Mouse (Mus musculus) embryonic facial prominence, embryonic 14.5 days (tissue): ENCODE data around the gene Hist1h3b. TPM values are rescaled to one million over a fixed set of nuclear protein-coding genes. Genes with fewer than 3 reads are reported as not detected.

Source experiments
- ATAC-seq: fragments of 200-750 bp; cut with Nextera tagmentation; 2 replicates; pipeline ENCODE4 v1.8.0; 2017; ENCODE audit warnings: low read depth, moderate number of reproducible peaks, moderate TSS enrichment
- DNase-seq: peaks from one replicate; pipeline ENCODE4 v3.0.0-alpha.2; 2015; ENCODE audit warnings: low spot score
- H3K27ac ChIP-seq: fragments of 300-500 bp; sonication (generic); replicated peaks from 2 replicates; pipeline ENCODE4 v1.5.1; 2014; ENCODE audit warnings: low read depth, mild to moderate bottlenecking, low read length, moderate library complexity
- H3K27me3 ChIP-seq: fragments of 300-500 bp; sonication (generic); replicated peaks from 2 replicates; pipeline ENCODE4 v1.6.1; 2014; ENCODE audit warnings: low read length; ENCODE audit not compliant: control insufficient read depth, insufficient read depth
- H3K36me3 ChIP-seq: fragments of 300-500 bp; sonication (generic); 2 replicates; pipeline ENCODE4 v1.6.1; 2014; ENCODE audit warnings: low read length, mixed read lengths; ENCODE audit not compliant: control insufficient read depth, insufficient read depth
- H3K4me1 ChIP-seq: fragments of 300-500 bp; sonication (generic); 2 replicates; pipeline ENCODE4 v1.6.1; 2014; ENCODE audit warnings: antibody characterized with exemption, low read length; ENCODE audit not compliant: control insufficient read depth, insufficient read depth
- H3K4me2 ChIP-seq: fragments of 300-500 bp; sonication (generic); 2 replicates; pipeline ENCODE4 v1.6.1; 2014; ENCODE audit warnings: low read depth, mild to moderate bottlenecking, low read length, moderate library complexity, mixed read lengths
- H3K4me3 ChIP-seq: fragments of 300-500 bp; sonication (generic); 2 replicates; pipeline ENCODE4 v1.5.1; 2014; ENCODE audit warnings: low read depth, mild to moderate bottlenecking, low read length
- H3K9ac ChIP-seq: fragments of 300-500 bp; sonication (generic); 2 replicates; pipeline ENCODE4 v1.6.1; 2014; ENCODE audit warnings: low read depth, mild to moderate bottlenecking, low read length, moderate library complexity, mixed read lengths
- H3K9me3 ChIP-seq: fragments of 300-500 bp; sonication (generic); 2 replicates; pipeline ENCODE4 v1.6.1; 2016; ENCODE audit warnings: low read length; ENCODE audit not compliant: control insufficient read depth
- WGBS: fragments of 180-500 bp; shearing (Covaris S2); extraction: QIAGEN DNeasy Blood & Tissue Kit; methylation state at CpG from one replicate; pipeline ENCODE4 v1.1.7; 2014; 5-methylcytosine and 5-hydroxymethylcytosine counted together
- polyA plus RNA-seq: library from polyadenylated mRNA; unstranded; fragments of >200 nt; fragmentation: Nextera tagmentation; extraction: Ambion mirVana; gene quantifications from 2 replicates; pipeline ENCODE4 v1.2.1, GENCODE M21; 2014

Gene Hist1h3b
- polyA plus RNA-seq, 1 experiment from 2014 or later = 6.6 TPM

DNA sequence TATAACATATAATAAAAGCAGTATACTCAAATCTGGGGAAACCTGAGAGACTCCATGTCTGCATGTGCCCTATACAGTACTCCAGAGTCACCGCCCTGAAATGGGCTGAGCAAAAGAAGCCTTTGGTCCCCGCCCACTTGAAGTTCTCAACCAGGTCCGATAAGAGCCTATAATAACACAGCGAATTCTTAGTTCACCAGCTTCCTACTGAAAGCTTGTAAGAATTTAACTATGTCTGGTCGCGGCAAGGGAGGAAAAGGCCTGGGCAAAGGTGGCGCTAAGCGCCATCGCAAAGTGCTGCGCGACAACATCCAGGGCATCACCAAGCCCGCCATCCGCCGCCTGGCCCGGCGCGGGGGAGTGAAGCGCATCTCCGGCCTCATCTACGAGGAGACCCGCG is 4.7 kb downstream of the Hist1h3b start, which contains the start of gene Hist1h4b:
Gene Hist1h4b (plus strand): TSS at position 224 of the 400 bp plus-strand sequence.
- Histone ChIP-seq H3K27ac (peak within 1 kb of the TSS; percentile 93), H3K4me1 (peaks cover 7% of the 10 kb centered on the region; the same call in 1 of the 2 replicates), H3K4me3 (peak within 1 kb of the TSS; percentile 45), H3K36me3 (no peaks in the 10 kb centered on the region), H3K4me2 (peak within 1 kb of the TSS; percentile 76), H3K27me3 (no peaks in the 10 kb centered on the region), H3K9me3 (no peaks in the 10 kb centered on the region), H3K9ac (peak within 1 kb of the TSS; percentile 69)
- ATAC-seq (peak; percentile 81), DNase-seq (peak; percentile 99)
- under 1% methylated on average over 11 of the region's 22 CpGs for WGBS

DNA sequence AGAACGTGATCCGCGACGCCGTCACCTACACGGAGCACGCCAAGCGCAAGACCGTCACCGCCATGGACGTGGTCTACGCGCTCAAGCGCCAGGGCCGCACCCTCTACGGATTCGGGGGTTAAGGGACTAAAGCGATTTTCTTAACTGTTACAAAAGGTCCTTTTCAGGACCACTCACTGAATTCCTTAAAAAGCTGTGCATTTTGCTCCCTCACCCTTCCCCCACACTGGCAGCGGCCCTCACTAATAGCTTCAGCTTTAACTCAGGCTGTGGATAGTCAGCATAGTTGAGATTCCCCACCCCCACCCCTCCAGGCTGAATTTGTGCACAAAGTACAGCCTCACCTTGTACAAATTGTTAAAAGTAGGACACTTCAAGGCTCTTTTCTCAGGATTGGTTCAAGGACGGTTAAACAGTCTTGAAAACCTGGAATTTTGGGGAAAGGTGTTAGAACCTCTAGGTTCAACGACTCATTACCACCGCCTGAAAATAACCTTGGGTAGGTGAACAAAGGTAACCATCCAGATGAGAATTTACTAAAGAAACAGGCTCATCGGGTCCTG is 5.2 kb downstream of the Hist1h3b start:
- H3K27me3 ChIP-seq = no peaks in the 10 kb centered on the region
- no peaks in the 10 kb centered on the region for H3K9me3 ChIP-seq
- DNase-seq (peak; percentile 58), ATAC-seq (peak; percentile 0; the same call in 1 of the 2 replicates)
- H3K4me3 ChIP-seq = peak overlapping the region; percentile 45
- H3K4me2 ChIP-seq = peak overlapping the region; percentile 76
- H3K9ac ChIP-seq = peak overlapping the region; percentile 69
- H3K4me1 ChIP-seq = peaks cover 7% of the 10 kb centered on the region; the same call in 1 of the 2 replicates
- H3K27ac ChIP-seq = peak overlapping the region; percentile 93
- no peaks in the 10 kb centered on the region for H3K36me3 ChIP-seq
- 2% methylated on average over 13 of the region's 23 CpGs for WGBS

DNA sequence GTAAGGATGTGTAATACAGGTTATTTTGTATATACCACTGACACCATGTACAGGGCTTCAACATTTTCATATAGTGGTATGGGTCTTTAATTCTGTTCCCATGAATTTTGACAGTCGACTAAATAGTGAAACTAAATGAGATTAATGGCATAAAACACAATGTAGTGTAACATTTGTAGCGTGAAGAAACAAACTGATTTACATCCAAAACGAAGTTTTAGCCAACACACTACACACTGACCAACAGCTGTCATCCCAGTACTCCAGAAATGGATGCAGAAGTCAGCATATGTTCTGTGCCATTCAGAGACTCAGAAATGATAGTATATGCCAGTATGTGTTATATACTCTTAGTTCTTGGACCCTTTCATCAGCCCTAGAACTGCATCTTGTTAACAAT is 5.9 kb downstream of the Hist1h3b start:
- peak overlapping the region; percentile 45 for H3K4me3 ChIP-seq
- no peak overlapping the region; the same call in 1 of the 2 replicates for H3K9ac ChIP-seq
- H3K9me3 ChIP-seq = no peaks in the 10 kb centered on the region
- no peaks in the 10 kb centered on the region for H3K36me3 ChIP-seq
- H3K4me1 ChIP-seq = peaks cover 7% of the 10 kb centered on the region
- WGBS = 54% methylated on average over 3 of the region's 3 CpGs
- DNase-seq = no peak
- H3K4me2 ChIP-seq = peak overlapping the region; percentile 76
- no peak for ATAC-seq
- no peaks in the 10 kb centered on the region for H3K27me3 ChIP-seq
- peak overlapping the region; percentile 93 for H3K27ac ChIP-seq

DNA sequence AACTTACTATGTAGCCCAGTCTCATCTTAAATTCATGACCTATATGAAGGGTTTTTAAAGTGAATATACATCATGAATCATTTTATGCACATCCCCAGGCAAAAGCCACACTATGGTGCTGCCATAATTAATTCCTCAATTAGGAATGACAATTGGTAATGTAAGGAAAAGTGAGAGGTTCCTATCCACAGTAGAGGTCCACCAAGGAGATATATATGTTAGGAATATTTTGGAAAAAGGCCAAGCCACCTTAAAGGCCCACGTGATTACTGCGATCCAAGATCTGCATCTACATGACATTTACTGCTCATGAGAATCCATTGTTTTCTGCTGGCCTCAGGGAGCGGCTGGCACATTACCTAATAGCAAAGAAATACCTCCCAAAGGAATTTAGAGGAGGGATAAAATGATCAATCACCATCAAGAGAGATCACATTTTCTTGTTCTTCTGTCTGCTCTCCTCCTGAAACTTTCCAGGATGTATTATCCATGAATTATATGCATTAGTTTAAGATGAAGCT is 7.2 kb downstream of the Hist1h3b start:
- no peak overlapping the region for H3K4me3 ChIP-seq
- H3K36me3 ChIP-seq = no peaks in the 10 kb centered on the region
- H3K9ac ChIP-seq = no peak overlapping the region
- no peak for ATAC-seq
- H3K4me1 ChIP-seq = peaks cover 13% of the 10 kb centered on the region
- H3K9me3 ChIP-seq = no peaks in the 10 kb centered on the region
- H3K27ac ChIP-seq = peak overlapping the region; percentile 93; the same call in 1 of the 2 replicates
- 74% methylated on average over 3 of the region's 3 CpGs for whole genome bisulfite sequencing
- no peak for DNase-seq
- 0 out of 2 replicates have a peak overlapping the region, but pooled peaks have one; percentile 84 for H3K4me2 ChIP-seq
- H3K27me3 ChIP-seq = no peaks in the 10 kb centered on the region

DNA sequence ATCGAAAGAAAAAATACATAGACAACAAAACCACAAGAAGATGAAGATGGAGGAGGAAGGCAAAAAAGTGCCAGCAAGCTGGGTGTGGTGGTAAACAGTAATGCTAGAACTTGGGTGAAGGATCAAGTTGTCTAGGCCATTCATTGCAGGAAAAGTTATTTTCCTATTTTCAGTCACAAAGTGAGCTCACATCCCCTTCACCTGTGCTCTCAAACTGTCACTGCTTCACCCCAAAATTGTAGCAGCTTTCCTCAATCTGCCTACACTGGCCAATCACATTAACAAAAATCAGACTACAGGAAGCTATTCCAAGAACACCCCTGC is 7.8 kb downstream of the Hist1h3b start:
- ATAC-seq (no peak), DNase-seq (no peak)
- Histone ChIP-seq H3K4me2 (peak overlapping the region; percentile 84), H3K27ac (peak overlapping the region; percentile 93), H3K9ac (peak overlapping the region; percentile 68), H3K4me1 (peaks cover 18% of the 10 kb centered on the region), H3K27me3 (no peaks in the 10 kb centered on the region), H3K36me3 (no peaks in the 10 kb centered on the region), H3K9me3 (no peaks in the 10 kb centered on the region), H3K4me3 (peak overlapping the region; percentile 54)
- WGBS = 83% methylated on average over 1 of the region's 1 CpGs

DNA sequence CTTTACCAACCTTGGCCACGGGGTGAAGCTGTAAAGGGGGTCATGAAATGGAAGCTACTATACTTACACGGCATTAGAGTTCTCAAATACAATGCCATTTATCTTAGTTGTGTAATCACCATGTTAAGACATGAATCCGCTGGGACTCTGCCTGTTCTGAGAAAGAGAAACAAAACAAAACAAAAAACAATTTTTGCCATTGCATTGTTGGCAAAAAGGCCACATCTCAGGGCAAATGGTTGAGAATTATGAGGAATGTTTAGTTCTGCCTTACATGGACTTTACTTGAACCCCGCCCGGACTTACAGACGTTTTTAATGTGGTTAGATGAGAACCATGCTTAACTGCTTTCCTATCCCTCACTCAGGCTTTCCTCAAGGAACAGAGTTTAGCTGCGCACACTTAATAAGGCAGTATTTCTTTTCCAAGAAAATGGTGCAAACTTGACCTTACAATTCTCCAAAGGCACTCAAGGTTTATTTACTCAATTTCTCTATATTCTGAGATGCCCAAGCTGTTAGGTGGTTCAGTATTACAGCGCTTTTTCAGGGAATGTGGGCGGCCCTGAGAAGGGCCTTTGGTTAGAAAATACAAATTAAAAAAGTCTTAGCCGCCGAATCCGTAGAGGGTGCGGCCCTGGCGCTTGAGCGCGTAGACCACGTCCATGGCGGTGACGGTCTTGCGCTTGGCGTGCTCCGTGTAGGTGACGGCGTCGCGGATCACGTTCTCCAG is 8.3 kb downstream of the Hist1h3b start:
- Histone ChIP-seq H3K9ac (peak overlapping the region; percentile 68), H3K36me3 (no peaks in the 10 kb centered on the region), H3K9me3 (no peaks in the 10 kb centered on the region), H3K4me2 (peak overlapping the region; percentile 84), H3K4me1 (peaks cover 20% of the 10 kb centered on the region), H3K27ac (peak overlapping the region; percentile 93), H3K4me3 (peak overlapping the region; percentile 54), H3K27me3 (no peaks in the 10 kb centered on the region)
- ATAC-seq (peak; percentile 3), DNase-seq (peak; percentile 56)
- WGBS = 1% methylated on average over 17 of the region's 27 CpGs

DNA sequence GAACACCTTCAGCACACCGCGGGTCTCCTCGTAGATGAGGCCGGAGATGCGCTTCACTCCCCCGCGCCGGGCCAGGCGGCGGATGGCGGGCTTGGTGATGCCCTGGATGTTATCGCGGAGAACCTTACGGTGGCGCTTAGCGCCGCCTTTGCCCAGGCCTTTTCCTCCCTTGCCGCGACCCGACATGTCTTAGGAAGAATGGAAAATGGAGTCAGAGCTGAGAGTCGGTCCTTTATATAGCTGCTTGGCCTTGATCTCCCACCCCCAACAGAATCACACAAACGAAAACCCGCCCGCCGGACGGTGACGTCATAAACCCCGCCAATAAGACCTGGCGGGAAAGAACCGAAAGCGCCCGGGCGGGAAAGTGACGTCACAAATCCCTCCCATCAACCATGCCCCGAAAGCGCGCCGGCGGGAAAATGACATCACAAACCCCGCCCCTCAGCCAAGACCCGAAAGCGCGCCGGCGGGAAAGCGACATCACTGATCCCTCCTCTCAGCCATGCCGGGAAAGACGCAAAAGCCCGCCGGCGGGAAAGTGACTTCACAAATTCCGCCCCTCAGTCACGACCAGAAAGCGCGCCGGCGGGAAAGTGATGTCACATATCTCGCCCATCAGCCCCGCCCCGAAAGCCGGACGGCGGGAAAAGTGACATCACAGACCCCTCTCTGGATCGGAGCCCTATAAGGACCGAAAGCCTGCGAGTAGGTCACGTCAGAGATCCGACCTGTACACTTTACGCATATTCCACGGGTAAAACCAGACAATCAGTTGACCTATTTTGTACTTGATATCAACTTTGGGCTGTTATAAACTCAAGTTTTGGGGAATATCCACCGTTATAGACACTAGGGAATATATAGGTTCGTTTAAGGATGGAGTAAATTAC is 9.2 kb downstream of the Hist1h3b start, which contains the start of gene Hist1h4a:
Gene Hist1h4a (minus strand): TSS at position 259 of the 893 bp plus-strand sequence.
- DNase-seq (peak; percentile 99), ATAC-seq (peak; percentile 64)
- Histone ChIP-seq H3K27me3 (no peaks in the 10 kb centered on the region), H3K27ac (peak within 1 kb of the TSS; percentile 93), H3K9ac (peak within 1 kb of the TSS; percentile 73), H3K4me2 (peak within 1 kb of the TSS; percentile 84), H3K36me3 (no peaks in the 10 kb centered on the region), H3K9me3 (no peaks in the 10 kb centered on the region), H3K4me3 (peak within 1 kb of the TSS; percentile 54), H3K4me1 (peaks cover 20% of the 10 kb centered on the region)
- under 1% methylated on average over 54 of the region's 72 CpGs for WGBS
